Mouse (Mus musculus) MEL (cell line): ENCODE data around the gene Cyp2f2. TPM values are rescaled to one million over a fixed set of nuclear protein-coding genes. Genes with fewer than 3 reads are reported as not detected.

ENCODE experiments used
- DNase-seq: peaks from one replicate; pipeline ENCODE4 v3.0.0; 2011; ENCODE audit warnings: low read depth, low spot score
- H3K27ac ChIP-seq: 2 replicates; pipeline ENCODE4 v1.5.1; 2012; ENCODE audit warnings: low read depth, mild to moderate bottlenecking, control low read depth, low read length, moderate library complexity; ENCODE audit not compliant: control insufficient read depth
- H3K27me3 ChIP-seq, 2 experiments: fragments of 150-350 bp in 1 of 2; sonication (generic) in 1 of 2; 2 replicates each; pipeline ENCODE4 v1.6.1; 2012; ENCODE audit warnings: low read length in 2 of 2, mild to moderate bottlenecking in 2 of 2, improper control_type of control experiment in 1 of 2, moderate library complexity in 1 of 2; ENCODE audit not compliant: insufficient read depth in 2 of 2, control insufficient read depth in 1 of 2
- H3K36me3 ChIP-seq, 2 experiments: 2 replicates each; pipeline ENCODE4 v1.6.1; 2012 to 2014; ENCODE audit warnings: low read length in 2 of 2, improper control_type of control experiment in 1 of 2, inconsistent platforms in 1 of 2, mild to moderate bottlenecking in 1 of 2; ENCODE audit not compliant: insufficient read depth in 2 of 2, control insufficient read depth in 1 of 2
- H3K4me1 ChIP-seq, 2 experiments: fragments of 150-350 bp in 1 of 2; sonication (generic) in 1 of 2; 2 replicates each; pipeline ENCODE4 v1.6.1; 2012; ENCODE audit warnings: low read length in 2 of 2, improper control_type of control experiment in 1 of 2, mild to moderate bottlenecking in 1 of 2; ENCODE audit not compliant: insufficient read depth in 2 of 2, control insufficient read depth in 1 of 2
- H3K4me3 ChIP-seq, 2 experiments: fragments of 150-350 bp in 1 of 2; sonication (generic) in 1 of 2; 2 replicates each; pipeline ENCODE4 v1.5.1; 2012; ENCODE audit warnings: low read depth in 2 of 2, low read length in 2 of 2, mild to moderate bottlenecking in 2 of 2, moderate library complexity in 2 of 2, control low read depth in 1 of 2, improper control_type of control experiment in 1 of 2; ENCODE audit not compliant: control insufficient read depth in 1 of 2, insufficient read depth in 1 of 2
- H3K79me2 ChIP-seq: 2 replicates; pipeline ENCODE4 v1.6.1; 2012; ENCODE audit warnings: mild to moderate bottlenecking, low read length, moderate library complexity; ENCODE audit not compliant: control insufficient read depth, poor library complexity, insufficient read depth
- H3K9ac ChIP-seq: 2 replicates; pipeline ENCODE4 v1.6.1; 2012; ENCODE audit warnings: low read depth, mild to moderate bottlenecking, control low read depth, low read length, moderate library complexity; ENCODE audit not compliant: control insufficient read depth, poor library complexity, severe bottlenecking
- H3K9me3 ChIP-seq: fragments of 150-350 bp; sonication (generic); replicated peaks from 2 replicates; pipeline ENCODE4 v1.6.1; 2012; ENCODE audit warnings: mild to moderate bottlenecking, low read length, improper control_type of control experiment, moderate library complexity; ENCODE audit not compliant: insufficient read depth
- CHD1 ChIP-seq: IDR thresholded peaks from 2 replicates; pipeline ENCODE4 v1.6.1; 2012; ENCODE audit warnings: low read depth, mild to moderate bottlenecking, inconsistent platforms, low read length, improper control_type of control experiment
- CHD2 ChIP-seq: IDR thresholded peaks from 2 replicates; pipeline ENCODE4 v1.6.1; 2011; ENCODE audit warnings: low read length, improper control_type of control experiment
- CTCF ChIP-seq, 3 experiments: IDR thresholded peaks in 2 of 3; conservative IDR thresholded peaks in 1 of 3; 2 replicates each; pipeline ENCODE4 v1.5.1; 2011 to 2012; ENCODE audit warnings: low read length in 3 of 3, low read depth in 2 of 3, mild to moderate bottlenecking in 2 of 3, improper control_type of control experiment in 1 of 3, inconsistent platforms in 1 of 3, mixed read lengths in 1 of 3, moderate library complexity in 1 of 3; ENCODE audit not compliant: control insufficient read depth in 1 of 3, insufficient read depth in 1 of 3, poor library complexity in 1 of 3, severe bottlenecking in 1 of 3
- ELF1 ChIP-seq: IDR thresholded peaks from 2 replicates; pipeline ENCODE4 v1.6.1; 2014; ENCODE audit warnings: low read depth, mild to moderate bottlenecking, inconsistent platforms, low read length, improper control_type of control experiment, moderate library complexity
- EP300 ChIP-seq, 2 experiments: IDR thresholded peaks; 2 replicates each; pipeline ENCODE4 v1.6.1; 2011; ENCODE audit warnings: improper control_type of control experiment in 2 of 2, low read length in 2 of 2, low read depth in 1 of 2, mild to moderate bottlenecking in 1 of 2
- ETS1 ChIP-seq: IDR thresholded peaks from 2 replicates; pipeline ENCODE4 v1.6.1; 2012; ENCODE audit warnings: low read depth, mild to moderate bottlenecking, inconsistent platforms, low read length, improper control_type of control experiment, moderate library complexity
- GATA1 ChIP-seq: IDR thresholded peaks from 2 replicates; pipeline ENCODE4 v1.6.1; 2011; ENCODE audit warnings: low read depth, low read length, improper control_type of control experiment
- HCFC1 ChIP-seq: IDR thresholded peaks from 2 replicates; pipeline ENCODE4 v1.6.1; 2012; ENCODE audit warnings: low read depth, mild to moderate bottlenecking, inconsistent platforms, low read length, improper control_type of control experiment, moderate library complexity
- JUND ChIP-seq: IDR thresholded peaks from 2 replicates; pipeline ENCODE4 v1.6.1; 2011; ENCODE audit warnings: low read depth, mild to moderate bottlenecking, improper control_type of control experiment, low read length
- KAT2A ChIP-seq: conservative IDR thresholded peaks from 2 replicates; pipeline ENCODE4 v1.6.1; 2012; ENCODE audit warnings: low read depth, low read length, improper control_type of control experiment, inconsistent platforms
- MYB ChIP-seq: IDR thresholded peaks from 2 replicates; pipeline ENCODE4 v1.6.1; 2011; ENCODE audit warnings: mild to moderate bottlenecking, low read depth, low read length, improper control_type of control experiment
- POLR2A ChIP-seq, 2 experiments: IDR thresholded peaks; 2 replicates each; pipeline ENCODE4 v1.6.1; 2011 to 2012; ENCODE audit warnings: low read length in 2 of 2, mild to moderate bottlenecking in 2 of 2, control low read depth in 1 of 2, improper control_type of control experiment in 1 of 2, low read depth in 1 of 2, moderate library complexity in 1 of 2; ENCODE audit not compliant: control insufficient read depth in 1 of 2, insufficient read depth in 1 of 2, poor library complexity in 1 of 2
- POLR2AphosphoS2 ChIP-seq: IDR thresholded peaks from 2 replicates; pipeline ENCODE4 v1.6.1; 2011; ENCODE audit warnings: low read length, improper control_type of control experiment
- POLR2AphosphoS5 ChIP-seq: IDR thresholded peaks from 2 replicates; pipeline ENCODE4 v1.6.1; 2012; ENCODE audit warnings: low read depth, borderline replicate concordance, mild to moderate bottlenecking, inconsistent platforms, low read length, moderate library complexity, mixed read lengths
- RAD21 ChIP-seq: IDR thresholded peaks from 2 replicates; pipeline ENCODE4 v1.6.1; 2011; ENCODE audit warnings: mild to moderate bottlenecking, low read depth, low read length, improper control_type of control experiment
- SMC3 ChIP-seq: IDR thresholded peaks from 2 replicates; pipeline ENCODE4 v1.6.1; 2011; ENCODE audit warnings: low read depth, low read length, improper control_type of control experiment
- TAL1 ChIP-seq: IDR thresholded peaks from 2 replicates; pipeline ENCODE4 v1.6.1; 2012; ENCODE audit warnings: mild to moderate bottlenecking, inconsistent platforms, low read length, moderate library complexity, mixed read lengths
- TBP ChIP-seq: IDR thresholded peaks from 2 replicates; pipeline ENCODE4 v1.8.0; 2011; ENCODE audit warnings: low read depth, low read length, improper control_type of control experiment
- USF1 ChIP-seq: IDR thresholded peaks from 2 replicates; pipeline ENCODE4 v1.6.1; 2014; ENCODE audit warnings: low read depth, mild to moderate bottlenecking, inconsistent platforms, low read length, improper control_type of control experiment, moderate library complexity
- ZC3H11A ChIP-seq: IDR thresholded peaks from 2 replicates; pipeline ENCODE4 v1.6.1; 2012; ENCODE audit warnings: low read depth, mild to moderate bottlenecking, inconsistent platforms, low read length, improper control_type of control experiment
- ZMIZ1 ChIP-seq: IDR thresholded peaks from 2 replicates; pipeline ENCODE4 v1.6.1; 2012; ENCODE audit warnings: low read depth, mild to moderate bottlenecking, inconsistent platforms, low read length, improper control_type of control experiment, moderate library complexity
- polyA plus RNA-seq, 2 experiments: library from polyadenylated mRNA; stranded (reverse) in 1 of 2; unstranded in 1 of 2; fragments of >175 nt in 1 of 2; fragments of >200 nt in 1 of 2; gene quantifications; 2 replicates each; pipeline versions ENCODE4 v1.2.1 to v1.2.4; 2012; ENCODE audit warnings: low replicate concordance in 2 of 2, low read depth in 1 of 2; ENCODE audit not compliant: insufficient read length in 2 of 2, insufficient read depth in 1 of 2, missing spikeins in 1 of 2
- total RNA-seq: library from RNA; depleted of rRNA; stranded (reverse); fragments of 300-350 nt; gene quantifications from 2 replicates; pipeline ENCODE4 v1.2.3, GENCODE M21; 2012

Gene Cyp2f2
- total and polyA plus RNA-seq, 3 experiments = not detected

GRCm38 (mm10) chr7:27081625-27082024 is 38.1 kb upstream of the Cyp2f2 start:
- Histone ChIP-seq H3K79me2 (no peaks in the 10 kb centered on the region), H3K36me3 (no peaks in the 10 kb centered on the region), H3K9me3 (no peaks in the 10 kb centered on the region), H3K4me3 (no peak overlapping the region), H3K4me1 (no peaks in the 10 kb centered on the region), H3K9ac (no peak overlapping the region), H3K27ac (no peak overlapping the region), H3K27me3 (no peaks in the 10 kb centered on the region)
- TF ChIP-seq GATA1 (no peak), ETS1 (no peak), CHD2 (no peak), ZC3H11A (no peak), ELF1 (no peak), EP300 (IDR thresholded peaks at IDR 0.05; ENCODE audit: low read depth in 1 of 2, low read length in 2 of 2) (no peak), KAT2A (no peak), SMC3 (no peak), POLR2AphosphoS2 (no peak), TAL1 (no peak), CHD1 (no peak), POLR2AphosphoS5 (no peak), TBP (no peak), CTCF (IDR thresholded peaks at IDR 0.05 in 2 of 3, conservative IDR thresholded peaks at IDR 0.05 in 1 of 3; ENCODE audit: control insufficient read depth in 1 of 3, insufficient read depth in 1 of 3, low read depth in 2 of 3, low read length in 3 of 3, poor library complexity in 1 of 3, severe bottlenecking in 1 of 3) (no peak), ZMIZ1 (no peak), POLR2A (IDR thresholded peaks at IDR 0.05; ENCODE audit: control insufficient read depth in 1 of 2, insufficient read depth in 1 of 2, low read depth in 1 of 2, low read length in 2 of 2, poor library complexity in 1 of 2) (no peak), JUND (no peak), RAD21 (no peak)
- DNase-seq = no peak

GRCm38 (mm10) chr7:27091039-27091438 is 28.7 kb upstream of the Cyp2f2 start:
- no peaks in the 10 kb centered on the region for H3K27me3 ChIP-seq
- H3K36me3 ChIP-seq = no peaks in the 10 kb centered on the region
- H3K4me3 ChIP-seq = no peak overlapping the region
- DNase-seq = no peak
- H3K79me2 ChIP-seq = no peaks in the 10 kb centered on the region
- H3K27ac ChIP-seq = no peak overlapping the region
- TF ChIP-seq USF1 (no peak), HCFC1 (no peak), ZC3H11A (no peak), POLR2A (IDR thresholded peaks at IDR 0.05; ENCODE audit: control insufficient read depth in 1 of 2, insufficient read depth in 1 of 2, low read depth in 1 of 2, low read length in 2 of 2, poor library complexity in 1 of 2) (no peak), MYB (no peak), POLR2AphosphoS5 (no peak)
- no peaks in the 10 kb centered on the region; a peak in 1 of 4 replicates for H3K4me1 ChIP-seq
- no peaks in the 10 kb centered on the region for H3K9me3 ChIP-seq
- H3K9ac ChIP-seq = no peak overlapping the region
